Mouse (Mus musculus) ES-E14 (cell line): ENCODE measurements around the gene Dock4.

Source experiments
- CHD2 ChIP-seq: IDR thresholded peaks from 2 replicates; pipeline ENCODE4 v1.6.1; 2014; ENCODE audit warnings: mild to moderate bottlenecking, low read depth, low read length, inconsistent platforms
- HCFC1 ChIP-seq: IDR thresholded peaks from 2 replicates; pipeline ENCODE4 v1.6.1; 2012; ENCODE audit warnings: low read length, inconsistent platforms, borderline replicate concordance; ENCODE audit not compliant: insufficient read depth
- MAFK ChIP-seq: IDR thresholded peaks from 2 replicates; pipeline ENCODE4 v1.6.1; 2014; ENCODE audit warnings: mild to moderate bottlenecking, low read depth, low read length, inconsistent platforms; ENCODE audit not compliant: insufficient read depth
- ZC3H11A ChIP-seq: IDR thresholded peaks from 2 replicates; pipeline ENCODE4 v1.6.1; 2012; ENCODE audit warnings: low read depth, mild to moderate bottlenecking, inconsistent platforms, low read length, borderline replicate concordance
- ZNF384 ChIP-seq: IDR thresholded peaks from 2 replicates; pipeline ENCODE4 v1.6.1; 2012; ENCODE audit warnings: low read depth, low read length, inconsistent platforms

DNA sequence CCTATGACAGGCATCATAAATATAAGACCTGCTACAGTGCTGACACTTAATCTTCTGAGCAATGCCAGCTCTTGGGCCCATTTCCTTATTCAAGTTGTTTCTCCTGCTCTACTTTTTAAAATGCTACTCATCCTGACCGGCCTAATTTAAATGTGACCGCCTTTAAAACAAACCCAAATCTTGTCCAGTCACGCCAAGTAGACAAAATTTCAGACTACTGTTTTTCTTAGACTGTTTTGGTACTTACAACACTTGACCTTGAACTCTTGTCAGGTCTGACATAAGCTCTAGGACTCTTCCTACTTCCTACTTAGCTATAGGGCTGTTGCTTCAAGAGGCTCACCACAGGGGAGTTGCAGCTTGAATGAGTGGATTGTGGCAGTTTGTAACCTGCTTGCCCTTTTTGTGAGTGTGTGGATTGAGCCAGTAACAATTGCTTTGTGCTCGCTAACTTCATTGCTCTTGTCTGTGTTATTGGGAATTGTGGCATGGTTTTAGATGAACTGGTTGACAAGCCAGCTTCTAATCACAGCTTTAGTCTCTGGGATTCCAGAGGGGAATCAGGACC, 62.2 kb downstream of the Dock4 start:
- TF ChIP-seq CHD2 (no peak), ZNF384 (no peak), HCFC1 (no peak), MAFK (peak; percentile 91), ZC3H11A (no peak)
